Mouse (Mus musculus): ENCODE data around the gene C1s2. TPM values are rescaled to one million over a fixed set of nuclear protein-coding genes. Genes with fewer than 3 reads are reported as not detected.

The C1s2 gene
- polyA plus RNA-seq, 1 experiment = not detected

GRCm38 (mm10) chr6:124670281-124670900 lies 34.5 kb upstream of the C1s2 start:
- WGBS = 89% methylated on average over 7 of the region's 7 CpGs
- Histone ChIP-seq H3K4me3 (replicated peaks; ENCODE audit: control insufficient read depth, low read depth, low read length) (no peak overlapping the region), H3K4me1 (ENCODE audit: control insufficient read depth, insufficient read depth, low read length) (peaks cover 1% of the 10 kb centered on the region; the same call in 1 of the 2 replicates), H3K27ac (ENCODE audit: control insufficient read depth, insufficient read depth, low read depth, low read length, poor library complexity) (0 out of 2 replicates have a peak overlapping the region, but pooled peaks have one; percentile 13)
- TF ChIP-seq POLR2A (IDR thresholded peaks at IDR 0.05; ENCODE audit: borderline replicate concordance, control insufficient read depth, low read depth, low read length) = no peak
- TF ChIP-seq CTCF (IDR thresholded peaks at IDR 0.05; ENCODE audit: control insufficient read depth, insufficient read depth, low read length) = no peak

DNA sequence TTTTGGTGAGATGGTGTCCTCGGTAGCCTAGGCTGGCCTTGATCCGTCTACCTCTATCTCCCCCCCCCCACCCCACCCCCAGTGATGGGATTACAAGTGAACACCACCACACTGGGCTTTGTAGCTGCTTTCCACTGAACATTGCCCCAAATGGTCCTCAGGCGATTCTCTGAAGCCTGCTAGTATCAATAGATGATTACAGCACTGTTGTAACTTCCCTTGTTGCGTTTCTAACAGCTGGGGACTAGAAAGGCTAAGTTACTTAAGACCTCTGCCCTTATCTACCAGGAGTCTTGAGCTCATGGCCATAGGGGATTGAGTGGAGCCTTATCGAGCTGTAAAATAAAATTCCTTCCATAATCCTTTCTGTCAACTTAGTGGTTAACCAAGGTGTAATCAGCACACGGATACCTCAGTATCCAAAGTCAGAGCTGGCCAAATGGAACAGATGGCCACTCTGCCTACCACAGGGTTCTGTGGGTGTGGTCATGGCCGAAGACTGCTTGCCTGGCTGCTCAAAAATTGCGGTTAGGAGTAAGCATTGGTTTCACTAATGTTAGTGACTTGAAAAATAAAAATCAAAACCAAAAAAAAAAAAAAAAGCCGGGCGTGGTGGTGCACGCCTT lies 33.5 kb upstream of the C1s2 start:
- Histone ChIP-seq H3K27ac (ENCODE audit: control insufficient read depth, insufficient read depth, low read depth, low read length, poor library complexity) (no peak overlapping the region), H3K4me3 (replicated peaks; ENCODE audit: control insufficient read depth, low read depth, low read length) (no peak overlapping the region), H3K4me1 (ENCODE audit: control insufficient read depth, insufficient read depth, low read length) (peaks cover 1% of the 10 kb centered on the region; the same call in 1 of the 2 replicates)
- TF ChIP-seq POLR2A (IDR thresholded peaks at IDR 0.05; ENCODE audit: borderline replicate concordance, control insufficient read depth, low read depth, low read length) (no peak), CTCF (IDR thresholded peaks at IDR 0.05; ENCODE audit: control insufficient read depth, insufficient read depth, low read length) (no peak)
- 65% methylated on average over 11 of the region's 11 CpGs for WGBS

- WGBS = 89% methylated on average over 10 of the region's 10 CpGs
- TF ChIP-seq POLR2A (IDR thresholded peaks at IDR 0.05; ENCODE audit: borderline replicate concordance, control insufficient read depth, low read depth, low read length) (no peak), CTCF (IDR thresholded peaks at IDR 0.05; ENCODE audit: control insufficient read depth, insufficient read depth, low read length) (no peak)
- Histone ChIP-seq H3K27ac (ENCODE audit: control insufficient read depth, insufficient read depth, low read depth, low read length, poor library complexity) (no peak overlapping the region), H3K4me1 (ENCODE audit: control insufficient read depth, insufficient read depth, low read length) (peaks cover 1% of the 10 kb centered on the region; the same call in 1 of the 2 replicates), H3K4me3 (replicated peaks; ENCODE audit: control insufficient read depth, low read depth, low read length) (peak overlapping the region; percentile 47)
These were observed 29.1 kb upstream of the C1s2 start for GRCm38 (mm10) chr6:124665011-124665410.

DNA sequence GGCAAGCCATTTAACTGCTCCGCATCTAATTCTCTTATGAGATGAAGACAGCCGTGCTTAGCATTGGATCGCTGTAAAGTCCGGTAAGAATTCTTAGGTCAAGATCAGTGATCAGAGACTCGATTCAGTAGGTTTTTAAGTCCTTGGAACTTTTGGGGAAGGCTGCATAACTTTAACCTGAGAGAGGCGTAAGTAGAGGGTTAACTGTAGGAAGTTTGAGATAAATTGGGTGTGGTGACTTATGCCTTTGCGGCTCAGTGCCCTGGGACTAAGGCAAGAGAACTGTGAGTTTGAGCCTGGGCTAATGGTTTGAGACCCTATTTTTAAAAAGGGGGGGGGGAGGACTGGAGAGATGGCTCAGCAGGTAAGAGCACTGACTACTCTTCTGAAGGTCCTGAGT lies 28.4 kb upstream of the C1s2 start:
- TF ChIP-seq POLR2A (IDR thresholded peaks at IDR 0.05; ENCODE audit: borderline replicate concordance, control insufficient read depth, low read depth, low read length) = no peak
- no peak for TF ChIP-seq CTCF (IDR thresholded peaks at IDR 0.05; ENCODE audit: control insufficient read depth, insufficient read depth, low read length)
- H3K4me3 ChIP-seq (replicated peaks; ENCODE audit: control insufficient read depth, low read depth, low read length) = peak overlapping the region; percentile 61
- WGBS = 74% methylated on average over 7 of the region's 7 CpGs
- H3K4me1 ChIP-seq (ENCODE audit: control insufficient read depth, insufficient read depth, low read length) = peaks cover 1% of the 10 kb centered on the region; the same call in 1 of the 2 replicates
- no peak overlapping the region for H3K27ac ChIP-seq (ENCODE audit: control insufficient read depth, insufficient read depth, low read depth, low read length, poor library complexity)

DNA sequence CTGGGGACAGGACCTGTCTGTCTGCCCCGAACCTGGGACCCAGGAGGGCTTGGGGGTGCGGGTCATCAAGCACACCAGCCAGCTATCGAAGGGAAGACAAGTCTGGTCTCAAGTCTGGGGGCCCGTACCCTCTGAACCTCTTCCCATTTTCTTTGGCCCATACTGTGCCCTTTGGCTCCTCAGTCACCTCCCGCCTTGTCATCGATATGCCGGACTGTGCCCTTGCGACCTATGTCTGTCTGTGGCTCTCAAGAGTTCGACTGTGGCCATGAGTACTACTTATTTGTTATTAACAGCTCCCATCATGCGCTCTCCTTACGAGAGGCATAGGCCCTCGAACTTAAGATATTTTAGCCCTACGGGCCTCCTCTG lies 27.5 kb upstream of the C1s2 start:
- TF ChIP-seq POLR2A (IDR thresholded peaks at IDR 0.05; ENCODE audit: borderline replicate concordance, control insufficient read depth, low read depth, low read length) (no peak), CTCF (IDR thresholded peaks at IDR 0.05; ENCODE audit: control insufficient read depth, insufficient read depth, low read length) (no peak)
- peak overlapping the region; percentile 81 for H3K27ac ChIP-seq (ENCODE audit: control insufficient read depth, insufficient read depth, low read depth, low read length, poor library complexity)
- peak overlapping the region; percentile 94 for H3K4me3 ChIP-seq (replicated peaks; ENCODE audit: control insufficient read depth, low read depth, low read length)
- no peaks in the 10 kb centered on the region for H3K4me1 ChIP-seq (ENCODE audit: control insufficient read depth, insufficient read depth, low read length)
- 7% methylated on average over 13 of the region's 13 CpGs for WGBS

GRCm38 (mm10) chr6:124662477-124663423 lies 26.9 kb upstream of the C1s2 start, which contains the start of gene Lpcat3:
Gene Lpcat3, plus strand, starts transcription at chr6:124663027.
- H3K4me3 ChIP-seq (replicated peaks; ENCODE audit: control insufficient read depth, low read depth, low read length) = peak within 1 kb of the TSS; percentile 94
- no peaks in the 10 kb centered on the region for H3K4me1 ChIP-seq (ENCODE audit: control insufficient read depth, insufficient read depth, low read length)
- under 1% methylated on average over 72 of the region's 87 CpGs for WGBS
- H3K27ac ChIP-seq (ENCODE audit: control insufficient read depth, insufficient read depth, low read depth, low read length, poor library complexity) = peak within 1 kb of the TSS; percentile 82
- TF ChIP-seq POLR2A (IDR thresholded peaks at IDR 0.05; ENCODE audit: borderline replicate concordance, control insufficient read depth, low read depth, low read length) = peak; percentile 33; the same call in 1 of the 2 replicates
- TF ChIP-seq CTCF (IDR thresholded peaks at IDR 0.05; ENCODE audit: control insufficient read depth, insufficient read depth, low read length) = peak; percentile 47; the same call in 1 of the 2 replicates

GRCm38 (mm10) chr6:124661995-124662394 lies 26.1 kb upstream of the C1s2 start:
- 26% methylated on average over 6 of the region's 6 CpGs for WGBS
- TF ChIP-seq POLR2A (IDR thresholded peaks at IDR 0.05; ENCODE audit: borderline replicate concordance, control insufficient read depth, low read depth, low read length) (no peak), CTCF (IDR thresholded peaks at IDR 0.05; ENCODE audit: control insufficient read depth, insufficient read depth, low read length) (no peak)
- no peaks in the 10 kb centered on the region for H3K4me1 ChIP-seq (ENCODE audit: control insufficient read depth, insufficient read depth, low read length)
- H3K4me3 ChIP-seq (replicated peaks; ENCODE audit: control insufficient read depth, low read depth, low read length) = peak overlapping the region; percentile 94
- no peak overlapping the region for H3K27ac ChIP-seq (ENCODE audit: control insufficient read depth, insufficient read depth, low read depth, low read length, poor library complexity)

Data from bone marrow, adult 2 months (tissue).